Mouse (Mus musculus) T-helper 1 cell (primary cell): ENCODE measurements at regions not wholly inside any gene's neighbourhood (a gene's known extent, or its start where the extent isn't known, plus 50 kb on each side); places are given as distances from the start of the nearest gene placed in this dataset.

Experiments used
- in situ Hi-C: fragments of 300-600 bp; cut with MboI, MseI; formaldehyde crosslinking; loops from one replicate; pipeline ENCODE4 v1.15.1; 2025; ENCODE audit warnings: high pct_unique_total_duplicates

DNA sequence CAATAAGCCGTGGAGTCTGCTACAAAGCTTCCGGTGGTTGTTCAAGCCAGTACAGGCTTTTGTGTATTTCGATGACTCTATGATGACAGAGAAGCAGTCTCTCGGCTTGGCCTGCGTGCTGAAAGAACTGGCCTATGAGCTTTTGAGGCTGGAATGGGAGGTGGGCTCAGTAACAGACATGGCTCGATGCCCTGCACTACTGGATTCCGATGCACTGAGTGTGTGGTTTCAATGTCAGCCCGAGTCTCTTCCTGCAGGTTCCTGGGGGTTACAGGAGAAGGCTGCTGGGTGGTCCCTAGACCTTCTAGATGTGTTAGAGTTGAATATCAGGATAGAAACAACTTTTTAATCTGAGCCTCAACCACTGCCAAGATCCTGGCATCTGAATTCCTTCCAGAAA is 53.2 kb downstream of the Gm815 start:
- in situ Hi-C loops, result no loop called here

DNA sequence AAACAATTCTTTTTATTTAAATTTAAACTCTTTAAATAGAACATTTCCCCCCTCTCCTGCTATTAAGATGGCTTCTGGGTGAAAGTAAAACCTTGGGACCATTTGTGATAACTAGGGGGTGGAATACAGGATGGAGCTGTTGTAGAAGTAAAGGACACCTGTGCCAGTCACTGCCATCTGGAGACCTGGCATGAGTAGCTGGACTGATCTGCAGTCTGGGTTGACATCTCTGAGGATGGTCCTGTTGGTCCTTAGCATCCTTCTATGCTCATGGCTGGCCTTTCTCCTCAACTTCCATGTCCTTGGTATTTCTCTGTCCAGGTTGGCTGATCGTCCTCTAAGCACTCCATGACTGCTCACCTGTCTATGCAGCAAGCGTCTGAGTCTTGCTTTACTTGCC is 58.3 kb downstream of the Gm815 start:
- in situ Hi-C loops, result no loop called here

GRCm38 (mm10) chr19:26946562-26946961 is 60.9 kb downstream of the Gm815 start:
- in situ Hi-C loops, result no loop called here

DNA sequence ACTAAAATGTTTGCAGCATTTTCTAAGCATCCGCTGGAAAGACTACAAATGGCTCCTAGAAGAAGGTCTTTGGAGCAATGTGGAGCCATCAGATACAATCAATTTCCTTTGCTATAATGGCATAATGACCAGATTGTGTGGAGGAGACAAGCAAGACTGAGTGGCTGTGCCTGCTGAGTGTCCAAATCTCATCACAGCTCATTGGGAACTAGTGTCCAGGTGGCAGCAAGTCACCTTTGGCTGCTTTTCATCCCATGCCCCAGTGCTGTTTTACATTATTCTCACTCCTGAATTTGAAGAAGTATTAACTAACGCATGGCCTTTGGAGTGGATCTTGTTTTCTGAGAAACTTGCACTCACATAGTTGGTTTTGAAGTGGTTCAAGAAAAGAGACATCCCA is 62.8 kb downstream of the Gm815 start:
- in situ Hi-C loops, result no loop called here

- in situ Hi-C loops, result no loop called here
Measured at GRCm38 (mm10) chr19:26949153-26949552, 63.5 kb downstream of the Gm815 start.

- in situ Hi-C loops, result no loop called here
Measured at GRCm38 (mm10) chr19:26953348-26953747, 67.7 kb downstream of the Gm815 start.

DNA sequence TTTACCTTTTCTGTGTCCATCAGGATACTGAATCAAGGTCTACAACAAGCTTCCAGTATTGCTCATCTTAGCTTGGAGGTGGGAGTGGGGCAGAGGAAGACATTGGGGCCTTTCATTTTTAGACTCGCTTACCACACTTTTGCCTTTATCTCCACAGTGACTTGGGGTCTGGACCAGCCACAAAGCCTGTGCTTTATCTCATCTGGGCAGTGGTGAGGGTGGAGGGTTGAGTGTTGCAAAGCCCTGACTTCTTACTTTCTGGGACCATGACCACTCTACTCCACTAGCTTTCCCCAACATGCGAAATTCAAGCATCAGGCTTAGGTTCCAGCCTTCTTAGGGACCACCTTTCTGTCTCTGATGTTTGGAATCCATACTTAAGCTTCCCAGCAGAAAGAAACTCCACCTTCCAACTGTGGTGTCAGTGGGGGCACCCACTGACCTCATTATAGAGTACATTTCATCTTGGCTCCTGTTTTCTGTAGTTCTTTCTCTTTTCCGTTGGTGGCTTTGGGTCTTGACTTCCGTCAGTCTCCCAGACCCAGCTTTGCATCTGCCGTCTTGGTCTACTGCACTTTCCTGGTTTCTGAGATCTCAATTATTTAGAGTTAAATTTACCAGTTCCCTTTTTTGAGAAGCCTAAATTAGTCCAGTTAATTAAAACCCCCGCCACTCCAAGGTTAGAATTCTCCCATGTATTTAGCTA is 80.5 kb downstream of the Gm815 start:
- in situ Hi-C loops, result no loop called here

DNA sequence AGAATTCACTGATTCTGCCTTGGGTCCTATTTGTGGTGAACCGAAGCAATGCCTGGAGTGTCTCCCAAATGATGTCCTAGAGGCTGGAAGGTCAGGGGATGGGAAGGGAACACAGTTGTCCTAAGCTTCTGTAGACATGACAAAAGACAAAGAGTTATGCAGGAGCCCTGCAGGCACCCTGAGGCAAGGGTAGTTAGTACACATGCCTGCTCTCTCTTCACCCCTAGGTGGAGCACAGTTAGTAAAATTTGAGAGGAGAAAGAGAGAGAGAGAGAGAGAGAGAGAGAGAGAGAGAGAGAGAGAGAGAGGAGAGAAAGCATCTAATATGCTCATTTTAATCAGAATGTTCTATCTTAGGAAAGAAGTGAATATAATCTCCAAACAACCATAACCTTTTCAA is 87.4 kb downstream of the Gm815 start:
- in situ Hi-C loops, result no loop called here

DNA sequence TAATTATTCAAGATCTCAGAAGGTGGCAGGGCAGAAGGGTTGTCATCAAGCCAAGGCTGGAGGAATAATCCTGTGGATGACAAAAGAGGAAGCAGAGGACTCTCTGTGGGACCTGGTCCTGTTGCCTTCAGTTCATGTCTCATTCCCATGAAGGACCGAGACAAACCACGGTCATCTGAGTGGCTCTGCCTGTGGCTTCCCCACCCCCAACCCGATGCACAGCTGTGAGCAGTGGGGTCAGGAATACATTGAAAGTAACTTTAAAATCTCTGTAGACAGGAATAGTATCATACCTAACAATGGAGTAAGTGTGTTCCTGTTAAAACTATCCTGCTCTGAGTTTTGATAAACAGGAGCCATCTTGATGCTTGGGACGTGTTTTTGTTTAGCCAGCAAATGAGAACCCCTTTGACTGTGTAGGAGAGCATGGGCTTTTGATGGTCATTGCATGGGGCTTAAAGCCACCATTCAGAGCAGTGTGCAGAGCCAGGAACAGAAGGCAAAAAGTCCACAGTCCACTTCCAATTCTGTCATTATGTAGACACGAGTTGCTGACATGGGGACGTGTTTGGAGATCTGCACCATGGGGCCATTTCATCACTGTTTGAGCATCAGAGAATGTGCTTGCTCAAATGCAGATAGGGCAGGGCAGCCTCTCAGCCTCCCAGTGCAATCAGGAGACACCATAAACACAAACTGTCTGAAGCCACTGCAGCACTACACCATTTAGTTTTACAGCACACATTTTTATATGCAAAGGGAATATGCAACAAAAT is 88.3 kb downstream of the Gm815 start:
- in situ Hi-C loops, result no loop called here

GRCm38 (mm10) chr19:26974576-26975204 is 89.0 kb downstream of the Gm815 start:
- in situ Hi-C loops, result no loop called here

DNA sequence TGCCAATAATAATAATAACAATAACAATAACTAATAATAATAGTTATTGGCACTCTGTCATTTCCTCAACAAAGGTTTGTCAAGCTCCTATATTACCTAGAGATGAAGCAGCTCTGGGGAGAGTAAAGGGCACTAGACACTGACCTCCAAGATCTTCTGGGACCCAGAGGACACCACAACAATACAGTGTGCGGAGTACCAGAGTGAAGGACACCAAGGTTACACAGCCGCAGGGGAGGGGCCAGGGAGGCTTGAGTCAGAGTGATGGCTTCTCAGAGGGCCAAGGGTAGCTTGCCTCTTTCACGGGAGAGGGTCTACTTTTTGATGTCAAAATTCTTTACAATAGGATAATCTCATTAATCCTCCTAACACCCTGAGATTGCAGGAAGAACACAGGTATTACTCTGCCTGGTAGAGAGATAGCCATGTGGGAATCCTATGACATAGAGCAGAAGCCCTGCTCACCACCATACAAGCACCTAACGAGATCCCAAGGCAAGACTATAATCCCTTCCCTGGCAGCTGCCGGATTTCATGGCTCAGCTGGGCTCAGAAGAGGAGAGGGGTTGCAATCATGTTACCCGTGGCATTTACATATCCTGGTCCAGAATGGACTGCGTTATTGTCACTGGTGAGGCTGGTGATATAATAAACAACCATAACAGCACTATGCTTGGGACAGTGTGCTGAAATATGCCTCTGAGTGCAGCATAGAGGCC is 91.1 kb downstream of the Gm815 start:
- in situ Hi-C loops, result no loop called here

- in situ Hi-C loops, result no loop called here
Measured at GRCm38 (mm10) chr19:26977887-26978639, 92.4 kb downstream of the Gm815 start.

GRCm38 (mm10) chr19:26978640-26979007 is 92.9 kb downstream of the Gm815 start:
- in situ Hi-C loops, result no loop called here

GRCm38 (mm10) chr19:26979322-26979721 is 93.6 kb downstream of the Gm815 start:
- in situ Hi-C loops, result no loop called here

GRCm38 (mm10) chr19:26986672-26987071 is 101.0 kb downstream of the Gm815 start:
- in situ Hi-C loops, result no loop called here

DNA sequence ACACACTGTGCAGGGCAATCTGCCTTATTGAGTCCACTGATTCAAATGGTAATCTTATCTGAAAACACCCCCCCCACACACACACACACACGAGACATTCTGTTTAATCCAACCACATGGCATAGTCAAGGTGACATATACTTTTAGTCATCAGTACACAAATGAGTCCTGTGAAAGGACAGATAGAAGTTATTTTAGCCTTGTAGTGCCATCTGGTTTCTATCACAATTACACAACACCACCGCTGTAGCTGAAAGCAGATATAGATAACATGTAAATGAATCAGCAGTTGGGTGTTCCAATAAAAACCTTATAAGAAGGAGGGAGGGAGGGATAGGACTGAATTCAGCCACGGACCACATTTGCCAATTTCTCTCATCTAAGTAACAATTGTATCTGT is 101.5 kb downstream of the Gm815 start:
- in situ Hi-C loops, result no loop called here

DNA sequence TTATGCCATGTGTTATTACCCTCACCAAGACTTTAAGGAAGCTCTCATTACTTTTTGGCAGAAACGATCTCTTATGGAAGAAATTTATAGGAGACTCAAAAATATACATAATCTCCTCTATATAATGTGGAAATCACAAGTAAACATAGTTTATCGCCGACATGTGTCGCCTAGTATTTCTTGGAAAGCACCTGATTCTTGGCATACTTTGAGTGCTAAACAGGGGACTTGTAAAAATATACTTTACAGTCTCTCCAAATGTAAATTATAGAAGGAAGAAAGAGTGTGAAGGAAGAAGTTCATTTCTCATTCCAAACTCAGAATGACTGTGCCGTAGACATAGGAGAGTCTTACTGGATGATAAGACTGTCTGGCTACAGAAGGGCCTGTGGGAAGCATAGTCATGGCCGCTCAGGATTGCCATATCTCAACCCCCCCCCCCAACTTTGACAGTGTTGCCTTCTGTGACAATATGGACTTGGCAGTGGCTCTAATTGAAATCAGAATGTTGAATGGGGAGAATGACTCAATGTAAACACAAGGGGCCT is 102.3 kb downstream of the Gm815 start:
- in situ Hi-C loops, result no loop called here

DNA sequence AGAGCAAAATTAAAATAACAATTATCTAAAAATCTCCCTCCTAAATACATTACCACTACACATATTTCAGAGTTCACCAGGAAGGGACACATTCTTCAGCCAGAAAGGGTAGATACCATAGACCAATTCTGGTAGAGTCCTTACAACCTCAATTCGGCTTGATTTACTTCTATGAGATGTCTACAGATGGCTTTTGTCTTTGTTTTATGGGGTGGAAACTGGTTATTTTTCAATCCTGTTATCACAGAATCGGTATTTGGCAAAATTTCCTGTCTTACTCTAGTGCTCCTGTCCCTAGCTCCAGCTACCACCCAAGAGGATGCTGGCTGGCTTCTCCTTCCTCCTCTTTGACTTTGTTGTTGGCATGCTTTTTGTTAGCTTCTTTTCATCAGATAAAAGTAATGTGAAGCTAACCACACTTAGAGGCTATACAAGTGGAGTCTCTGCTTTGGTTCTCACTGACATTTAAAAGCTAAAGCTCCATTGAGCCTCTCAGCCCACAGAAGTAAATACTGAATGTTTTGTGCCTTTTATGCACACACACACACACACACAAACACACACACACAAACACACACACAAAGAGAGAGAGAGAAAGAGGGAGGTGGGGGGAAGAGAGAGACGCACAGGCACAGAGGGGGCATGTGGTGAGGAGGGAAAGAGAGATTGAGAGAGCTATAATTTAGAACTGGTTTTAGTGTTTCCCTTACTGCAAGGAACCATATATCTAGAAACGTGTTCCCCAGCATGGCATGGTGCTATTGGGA is 109.1 kb downstream of the Gm815 start:
- in situ Hi-C loops, result loop anchor here (10.0 kb wide), 1 partner anchor 620 kb away; no protein-coding TSS in a partner anchor

DNA sequence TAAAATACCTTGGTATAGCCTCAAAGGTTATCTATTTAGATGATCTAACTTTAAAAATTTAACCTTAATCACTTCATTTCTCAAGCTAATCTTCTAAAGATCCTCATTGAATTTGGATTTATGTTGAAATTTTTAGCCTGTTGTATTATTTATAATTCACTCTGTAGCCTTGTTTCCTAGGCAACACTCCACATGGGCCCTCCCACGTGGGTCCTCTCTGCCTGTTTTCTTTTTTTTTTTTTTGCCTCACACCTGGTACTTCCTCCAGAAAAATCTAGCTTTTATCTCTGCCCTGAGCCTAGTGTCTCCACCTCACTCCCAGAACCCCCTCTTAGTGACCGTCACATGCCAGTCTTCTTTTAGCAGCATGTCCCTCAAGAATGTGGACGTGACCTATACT is 113.9 kb downstream of the Gm815 start:
- in situ Hi-C loops, result loop anchor here (10.0 kb wide), 1 partner anchor 625 kb away; no protein-coding TSS in a partner anchor

DNA sequence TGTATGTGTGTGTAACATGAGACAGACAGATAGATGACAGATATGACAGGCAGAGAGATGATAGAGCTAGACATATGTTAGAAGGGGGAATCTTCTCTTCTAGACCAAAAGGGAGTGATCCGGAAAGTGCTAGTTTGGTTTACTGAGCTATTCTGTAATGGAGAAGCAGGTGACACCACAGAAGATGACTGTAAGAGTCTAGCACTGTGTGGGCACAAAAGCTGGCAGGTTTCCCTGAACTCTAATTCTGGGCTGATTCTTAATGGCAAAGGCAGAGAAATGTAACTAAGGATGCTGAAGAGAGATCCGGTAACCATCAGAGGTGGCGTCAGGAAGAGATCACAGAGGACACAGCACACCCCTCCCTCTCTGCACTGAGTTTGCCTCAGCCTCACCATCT is 136.2 kb downstream of the Gm815 start:
- in situ Hi-C loops, result no loop called here
